Mouse (Mus musculus) heart, adult 8-10 months (tissue): Measurements from ENCODE around the gene Aldh2. TPM values are rescaled to one million over a fixed set of nuclear protein-coding genes. Genes with fewer than 3 reads are reported as not detected.
"Not testable (repeated sequence)": the region's sequence is repeated elsewhere in the genome, so short reads cannot be mapped to it uniquely, and the experiment has no call there.

Experiments used
- DNase-seq: peaks from one replicate; pipeline ENCODE4 v3.0.0; 2022; ENCODE audit warnings: low spot score
- total RNA-seq, 4 experiments: library from RNA; stranded (reverse); gene quantifications; 2 replicates each; pipeline ENCODE4 v1.2.4; 2022

Aldh2 gene
- 100 to 1,000 TPM; 363 to 434 (median 401) TPM for total RNA-seq

DNA sequence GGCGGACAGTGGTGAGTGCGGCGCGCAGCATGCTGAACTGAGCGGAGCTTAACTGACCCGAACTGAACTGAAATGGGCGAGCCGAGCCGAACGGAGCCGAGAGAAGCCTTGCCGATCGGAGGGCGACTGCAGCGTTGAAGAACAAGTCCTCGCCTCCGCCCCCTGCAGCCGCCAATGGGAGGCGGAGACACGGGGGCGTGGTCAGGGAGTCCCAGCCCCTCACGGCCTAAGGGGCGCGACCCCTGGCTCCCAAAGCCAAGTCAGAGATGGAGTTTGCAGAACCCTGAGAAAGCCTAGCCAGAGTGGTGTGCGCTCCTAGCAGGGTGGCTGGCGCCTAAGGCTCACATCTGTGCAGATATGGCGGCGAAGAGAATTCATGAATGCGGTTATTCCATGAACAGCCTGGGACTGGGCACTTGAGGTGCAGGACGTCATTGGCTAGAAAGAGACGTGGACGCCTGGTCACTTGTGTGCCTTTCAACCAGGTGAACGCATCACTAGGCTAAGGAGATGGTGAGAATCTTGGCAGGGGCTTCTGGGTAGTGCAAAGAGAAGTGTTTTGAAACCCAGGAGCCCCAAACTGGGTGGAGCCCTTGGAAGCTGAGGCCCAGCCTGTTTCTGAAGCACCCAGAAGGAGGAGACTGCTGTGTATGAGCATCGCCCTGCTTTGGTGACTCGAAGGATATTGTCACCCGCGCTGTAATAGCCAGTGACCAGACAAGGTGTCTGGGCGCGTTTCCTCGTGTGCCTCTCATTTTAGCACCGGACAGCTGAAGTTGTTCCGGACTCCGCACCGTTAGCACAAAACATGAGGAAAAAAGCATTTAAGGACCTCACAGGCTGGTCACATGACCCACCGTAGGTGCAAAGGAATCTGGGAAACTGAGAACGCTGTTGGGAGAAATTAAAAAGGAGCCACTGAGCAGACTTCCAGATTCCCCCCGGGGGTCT, at the start of gene Aldh2:
Gene Aldh2 (minus strand): TSS at position 374 of the 951 bp plus-strand sequence.
- peak; percentile 86 for DNase-seq

DNA sequence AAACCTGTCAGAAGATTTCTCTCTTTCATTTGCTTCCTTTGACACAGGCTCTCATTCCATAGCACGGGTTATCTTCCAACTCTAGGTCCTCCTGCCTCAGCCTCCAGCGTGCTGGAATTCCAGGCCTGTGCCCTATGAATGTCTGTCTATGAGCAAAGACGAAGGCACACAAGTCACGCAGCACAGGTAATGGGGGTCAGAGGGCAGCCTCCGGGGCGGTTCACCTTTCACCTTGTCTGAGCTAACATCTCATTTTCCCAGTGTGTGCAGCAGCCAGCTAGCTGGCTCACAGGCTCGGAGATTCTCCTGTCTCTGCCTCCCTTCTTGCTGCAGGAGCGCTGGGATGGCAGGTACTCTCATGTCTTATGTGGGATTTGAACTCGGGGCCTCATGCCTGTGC, 46.0 kb upstream of the Aldh2 start:
- no peak for DNase-seq

DNA sequence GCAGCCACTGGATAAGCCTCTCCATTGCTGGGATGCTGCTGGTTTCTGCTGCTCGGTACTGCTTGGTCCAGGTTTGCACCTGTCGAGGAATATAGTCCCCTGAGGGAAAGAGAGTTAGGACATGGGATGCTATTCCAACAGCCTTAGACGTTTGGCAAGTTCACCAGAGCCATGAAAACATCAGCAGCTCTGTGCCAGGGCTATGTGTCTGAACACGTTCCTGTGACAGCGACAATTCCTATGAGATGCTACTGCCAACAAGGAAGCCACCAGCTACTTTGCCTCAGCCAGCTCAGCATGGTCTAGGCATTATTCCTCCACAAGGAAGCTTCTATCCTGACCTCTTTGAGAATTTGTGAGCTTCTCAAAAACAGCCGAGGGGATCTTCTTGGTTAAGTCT, 43.7 kb upstream of the Aldh2 start:
- no peak for DNase-seq

GRCm38 (mm10) chr5:121634668-121635067, 41.0 kb upstream of the Aldh2 start:
- DNase-seq, result no peak

GRCm38 (mm10) chr5:121632804-121633203, 39.2 kb upstream of the Aldh2 start:
- DNase-seq, result no peak

- DNase-seq, result not testable (repeated sequence)
Observed at GRCm38 (mm10) chr5:121631106-121631647, 37.6 kb upstream of the Aldh2 start.

- peak; percentile 77 for DNase-seq
Observed at GRCm38 (mm10) chr5:121627871-121628270, 34.2 kb upstream of the Aldh2 start.

- DNase-seq, result no peak
Observed at GRCm38 (mm10) chr5:121623241-121623640, 29.6 kb upstream of the Aldh2 start.

DNA sequence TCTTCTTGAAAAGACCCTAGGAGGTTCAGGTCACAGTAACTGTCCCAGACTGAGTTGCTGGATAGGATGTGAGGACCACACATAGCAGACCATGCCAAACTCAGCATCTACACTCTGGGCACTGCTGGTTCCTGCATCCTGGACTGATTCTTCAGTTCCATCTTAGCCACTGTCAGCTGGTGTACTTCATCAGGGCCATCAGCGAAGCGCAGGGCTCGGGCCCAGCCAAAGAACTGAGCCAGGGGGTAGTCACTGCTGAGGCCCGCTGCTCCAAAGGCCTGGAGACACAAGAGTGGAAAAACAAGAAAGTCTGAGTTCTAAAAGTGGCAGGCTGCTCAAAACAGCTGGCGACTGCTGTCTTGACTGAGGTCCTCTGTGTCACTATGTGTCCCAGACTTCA, 27.5 kb upstream of the Aldh2 start:
- no peak for DNase-seq

DNA sequence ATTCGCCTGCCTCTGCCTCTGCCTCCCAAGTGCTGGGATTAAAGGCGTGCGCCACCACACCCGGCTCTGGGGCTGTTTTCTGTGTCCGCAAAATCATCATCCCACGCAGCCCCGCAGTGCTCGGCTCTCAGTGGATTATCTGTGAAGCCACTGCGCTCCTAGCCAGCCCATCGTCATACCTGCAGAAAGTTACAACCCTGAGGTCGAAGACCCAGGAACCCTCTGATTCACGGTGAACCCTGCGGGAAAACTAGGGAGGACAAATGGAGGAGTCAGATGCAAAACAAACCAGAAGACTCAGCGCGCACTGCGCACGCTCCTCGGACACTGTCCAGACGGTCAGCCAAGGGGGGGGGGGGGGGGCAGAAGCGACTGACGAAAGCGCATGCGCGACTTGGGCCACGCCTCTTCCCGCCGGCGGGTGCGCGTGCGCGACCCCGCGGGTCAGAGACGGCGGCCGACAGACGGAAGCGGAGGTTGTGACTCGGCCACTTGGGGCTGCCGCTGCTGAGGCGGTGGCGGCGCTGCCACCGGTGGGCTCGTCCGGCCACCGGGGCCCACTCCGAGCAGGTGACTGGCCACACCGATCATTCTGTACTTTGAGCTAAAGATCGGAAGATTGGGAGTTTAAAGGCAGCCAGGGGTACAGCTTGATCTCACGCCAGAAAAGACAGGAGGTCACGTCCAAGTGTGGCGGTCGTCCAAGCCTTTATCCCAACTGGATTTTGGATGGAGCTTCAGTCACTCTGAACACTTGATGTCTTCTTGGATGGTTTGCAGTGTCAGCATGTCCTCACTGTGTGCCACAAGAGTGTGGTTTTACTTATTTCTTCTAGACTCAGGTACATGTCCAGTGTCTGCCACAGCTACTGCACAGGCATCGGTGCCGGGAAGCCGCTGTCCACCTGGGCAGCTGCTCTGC, 25.2 kb upstream of the Aldh2 start, which contains the start of gene Acad12:
Gene Acad12 (minus strand): TSS at position 347 of the 922 bp plus-strand sequence.
- peak; percentile 82 for DNase-seq

- DNase-seq, result not testable (repeated sequence)
Observed at GRCm38 (mm10) chr5:121614921-121615320, 21.3 kb upstream of the Aldh2 start.

DNA sequence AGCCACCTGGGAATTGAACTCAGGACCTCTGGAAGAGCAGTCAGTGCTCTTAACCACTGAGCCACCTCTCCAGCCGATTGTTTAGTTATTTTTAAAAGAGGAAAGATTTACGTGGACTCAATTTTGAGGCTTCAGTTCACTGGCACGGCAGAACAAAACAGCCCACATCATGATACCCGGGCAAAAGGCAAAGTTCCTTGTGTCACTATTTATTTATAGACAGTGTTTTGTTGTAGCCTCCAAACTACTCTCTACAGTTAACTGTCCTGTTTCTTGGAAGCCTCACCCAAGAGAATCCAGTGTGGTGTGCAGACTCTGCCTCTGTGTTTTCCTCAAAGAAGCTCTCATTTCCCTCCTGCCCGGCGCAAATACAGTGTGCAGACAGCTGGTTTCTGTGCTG, 18.4 kb upstream of the Aldh2 start:
- DNase-seq, result no peak

- not testable (repeated sequence) for DNase-seq
Observed at GRCm38 (mm10) chr5:121609556-121610135, 16.0 kb upstream of the Aldh2 start.

- DNase-seq, result peak; percentile 84
Observed at GRCm38 (mm10) chr5:121606151-121606550, 12.5 kb upstream of the Aldh2 start.

GRCm38 (mm10) chr5:121603815-121604214, 10.2 kb upstream of the Aldh2 start:
- not testable (repeated sequence) for DNase-seq

DNA sequence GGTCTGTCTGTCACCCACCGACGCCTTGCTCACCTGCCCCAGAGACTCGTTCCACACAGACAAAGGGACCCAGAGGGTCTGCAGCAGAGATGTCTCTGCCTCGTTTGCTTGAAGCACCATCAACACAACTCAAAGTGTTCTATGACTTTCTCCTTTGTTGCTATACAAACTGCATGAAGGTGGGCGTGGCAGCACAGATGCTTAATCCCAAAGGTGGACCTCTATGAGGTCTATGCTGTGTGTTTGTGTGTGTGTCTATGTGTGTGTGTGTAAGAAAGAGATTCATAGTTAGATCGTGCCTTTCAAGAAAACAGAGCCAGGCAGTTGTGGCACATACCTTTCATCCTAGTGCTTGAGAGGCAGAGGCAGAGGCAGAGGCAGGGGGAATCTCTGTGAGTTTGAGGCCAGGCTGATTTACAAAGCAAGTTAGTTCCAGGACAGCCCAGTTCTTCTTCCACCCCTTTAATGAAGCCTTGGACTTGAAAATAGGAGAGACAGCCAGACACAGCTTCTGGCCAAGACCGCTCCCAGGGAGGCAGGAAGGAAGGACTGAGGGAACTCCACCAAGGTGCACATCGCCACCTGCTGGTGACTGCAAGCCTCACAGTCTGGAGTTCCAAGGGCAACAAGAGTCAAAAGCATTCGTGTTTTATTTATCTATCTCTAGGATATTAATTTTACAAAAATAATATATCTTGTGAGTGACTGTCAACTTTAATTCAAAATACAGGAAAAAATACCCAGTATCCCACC, 8.1 kb upstream of the Aldh2 start:
- DNase-seq, result peak; percentile 95

- DNase-seq, result no peak
Observed at GRCm38 (mm10) chr5:121598871-121599610, 5.4 kb upstream of the Aldh2 start.

GRCm38 (mm10) chr5:121597991-121598537, 4.4 kb upstream of the Aldh2 start:
- DNase-seq, result no peak

GRCm38 (mm10) chr5:121597332-121597731, 3.7 kb upstream of the Aldh2 start:
- DNase-seq, result no peak

GRCm38 (mm10) chr5:121596226-121596625, 2.6 kb upstream of the Aldh2 start:
- DNase-seq, result no peak
